Mouse (Mus musculus): ENCODE measurements around the gene Ltf. TPM values are rescaled to one million over a fixed set of nuclear protein-coding genes. Genes with fewer than 3 reads are reported as not detected.

Ltf gene
- polyA plus RNA-seq (2021): 0.63 TPM

DNA sequence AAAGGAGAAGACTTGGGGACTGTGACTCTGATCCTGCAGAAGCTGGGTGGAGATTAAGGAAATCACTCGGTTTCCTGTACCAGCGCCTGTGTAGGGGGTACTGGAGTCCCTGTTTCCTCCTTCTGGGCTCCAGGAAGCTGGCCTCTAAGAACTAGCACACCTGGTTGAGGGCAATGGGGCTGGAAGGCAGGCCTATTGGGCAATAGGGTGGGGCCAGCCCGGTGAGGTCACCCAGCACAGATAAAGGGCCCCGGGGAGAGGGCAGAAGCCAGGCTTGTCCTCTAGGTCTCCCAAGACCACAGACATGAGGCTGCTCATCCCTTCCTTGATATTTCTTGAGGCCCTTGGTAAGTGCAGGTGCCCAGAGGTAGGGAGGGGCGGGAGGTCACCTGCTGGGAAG is at the start of gene Ltf:
TSS of gene Ltf (plus strand) at position 250 of the 400 bp plus-strand sequence.
- no peak for TF ChIP-seq CTCF (IDR thresholded peaks at IDR 0.05)

DNA sequence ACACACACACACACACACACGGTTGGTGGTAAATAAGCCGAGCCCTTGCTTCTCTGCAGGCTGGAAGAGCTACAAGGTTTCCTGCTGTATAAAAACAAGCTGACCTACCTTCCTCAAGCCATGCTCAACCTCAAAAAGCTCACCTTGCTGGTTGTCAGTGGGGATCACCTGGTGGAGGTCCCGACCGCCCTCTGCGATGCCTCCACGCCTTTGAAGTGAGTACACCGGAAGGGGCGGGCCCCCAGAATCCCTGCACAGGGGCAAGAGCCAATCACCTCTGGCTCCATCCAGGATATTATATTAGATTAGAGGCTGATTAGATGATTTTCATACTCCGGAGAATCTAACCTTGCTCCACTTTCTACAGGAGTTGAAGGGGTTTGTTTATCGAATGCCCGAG is 39.7 kb upstream of the Ltf start:
- in situ Hi-C loops (cut with MboI; ENCODE audit: low pct_unique_long_range_greater_than_20kb): no loop called here
- DNase-seq (ENCODE audit: low read depth, low spot score): no peak
- no peak for TF ChIP-seq CTCF (IDR thresholded peaks at IDR 0.05)
- ATAC-seq: no peak
- no peaks in the 10 kb centered on the region for H3K27me3 ChIP-seq
- ChIA-PET POLR2A (no interaction called here), CTCF (no interaction called here)

More for the DNA sequence above, at the start of gene Ltf:
- in situ Hi-C loops (cut with MboI; ENCODE audit: low pct_unique_long_range_greater_than_20kb): no loop called here
- H3K27me3 ChIP-seq: no peaks in the 10 kb centered on the region
- ATAC-seq (no peak), DNase-seq (ENCODE audit: low read depth, low spot score) (no peak)
- CTCF ChIA-PET: no interaction called here
- POLR2A ChIA-PET: no interaction called here

DNA sequence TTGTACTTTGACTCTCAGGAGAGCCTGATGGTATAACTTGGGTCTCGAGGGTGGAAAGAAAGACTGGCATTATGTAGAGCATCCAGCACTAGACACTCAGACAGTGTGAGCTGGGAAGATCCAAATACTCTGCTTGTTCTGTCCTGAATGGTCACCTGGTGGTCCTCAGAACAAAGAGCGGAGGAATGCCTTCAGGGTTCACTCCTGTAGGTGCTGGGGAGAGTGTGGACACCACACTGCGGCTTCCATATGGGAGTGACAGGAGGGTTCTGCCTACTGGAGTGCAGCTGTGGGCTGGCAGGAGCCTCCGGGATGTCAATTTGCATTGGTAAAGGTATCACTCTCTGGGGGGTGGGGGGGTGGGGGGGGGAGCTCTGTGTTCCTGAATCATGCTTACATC is 36.7 kb upstream of the Ltf start:
- no peak for TF ChIP-seq CTCF (IDR thresholded peaks at IDR 0.05)
- DNase-seq (ENCODE audit: low read depth, low spot score) (no peak), ATAC-seq (no peak)
- POLR2A ChIA-PET: no interaction called here
- in situ Hi-C loops (cut with MboI; ENCODE audit: low pct_unique_long_range_greater_than_20kb): no loop called here
- H3K27me3 ChIP-seq: no peaks in the 10 kb centered on the region
- CTCF ChIA-PET: no interaction called here

DNA sequence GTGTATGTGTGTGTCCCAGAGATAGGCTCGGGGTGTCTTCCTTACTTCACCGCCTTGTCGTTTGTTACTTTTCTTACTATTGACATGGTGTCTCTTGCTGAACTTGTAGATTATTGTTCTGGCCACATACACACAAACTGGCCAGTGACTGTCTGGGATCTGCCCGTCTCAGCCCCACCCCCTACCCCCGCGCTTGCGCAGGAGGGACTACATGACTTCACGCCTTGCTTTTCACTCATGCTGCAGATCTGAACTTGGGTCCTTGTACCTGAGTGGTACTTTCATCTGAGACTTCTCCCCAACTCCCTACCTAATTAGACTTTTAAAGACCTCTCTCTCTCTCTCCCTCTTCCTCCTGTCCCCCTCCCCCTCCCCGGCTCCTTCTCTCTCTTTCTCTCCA is 35.0 kb upstream of the Ltf start:
- in situ Hi-C loops (cut with MboI; ENCODE audit: low pct_unique_long_range_greater_than_20kb): no loop called here
- TF ChIP-seq CTCF (IDR thresholded peaks at IDR 0.05): no peak
- ATAC-seq (no peak), DNase-seq (ENCODE audit: low read depth, low spot score) (no peak)
- ChIA-PET POLR2A (no interaction called here), CTCF (no interaction called here)
- no peaks in the 10 kb centered on the region for H3K27me3 ChIP-seq

DNA sequence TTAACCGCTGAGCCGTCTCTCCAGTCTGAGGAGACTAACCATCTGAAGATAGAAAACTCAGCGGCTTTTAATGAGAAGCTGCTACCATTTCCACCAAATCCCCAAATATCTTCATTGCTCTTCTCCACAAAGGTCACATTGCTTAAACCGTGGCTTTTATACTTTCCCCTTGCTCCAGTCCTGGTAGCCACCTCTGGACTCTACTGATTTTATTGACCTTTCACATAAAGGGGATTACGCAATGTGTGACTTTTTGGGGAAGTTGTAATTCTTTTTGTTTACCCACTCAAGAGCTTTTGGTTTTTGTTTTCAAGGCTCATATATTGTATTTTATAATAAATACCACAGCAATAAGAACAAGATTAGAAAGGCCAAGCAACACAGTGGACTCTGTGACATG is 33.5 kb upstream of the Ltf start:
- ATAC-seq (no peak), DNase-seq (ENCODE audit: low read depth, low spot score) (no peak)
- CTCF ChIA-PET: no interaction called here
- POLR2A ChIA-PET: no interaction called here
- TF ChIP-seq CTCF (IDR thresholded peaks at IDR 0.05): no peak
- in situ Hi-C loops (cut with MboI; ENCODE audit: low pct_unique_long_range_greater_than_20kb): no loop called here
- H3K27me3 ChIP-seq: no peaks in the 10 kb centered on the region

DNA sequence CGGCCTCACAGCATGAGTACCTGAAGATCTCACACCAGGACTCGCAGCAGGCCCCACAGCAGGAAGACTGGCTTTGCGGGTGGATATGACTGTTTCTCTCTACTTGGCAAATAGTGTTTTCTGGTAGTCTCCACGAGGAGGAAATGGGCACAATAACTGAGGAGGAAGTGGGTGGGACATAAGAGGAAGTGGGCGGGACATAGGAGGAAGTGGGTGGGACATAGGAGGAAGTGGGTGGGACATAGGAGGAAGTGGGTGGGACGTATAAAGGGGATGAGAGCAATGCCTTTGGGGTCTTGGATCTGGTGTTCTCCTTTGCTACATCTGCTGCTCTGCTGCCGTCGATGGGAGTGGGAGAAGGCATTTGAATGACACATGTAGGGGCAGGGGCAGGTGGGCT is 33.1 kb upstream of the Ltf start:
- no peak for TF ChIP-seq CTCF (IDR thresholded peaks at IDR 0.05)
- ChIA-PET CTCF (no interaction called here), POLR2A (no interaction called here)
- no peak for ATAC-seq
- H3K27me3 ChIP-seq: no peaks in the 10 kb centered on the region
- in situ Hi-C loops (cut with MboI; ENCODE audit: low pct_unique_long_range_greater_than_20kb): no loop called here
- DNase-seq (ENCODE audit: low read depth, low spot score): no peak

DNA sequence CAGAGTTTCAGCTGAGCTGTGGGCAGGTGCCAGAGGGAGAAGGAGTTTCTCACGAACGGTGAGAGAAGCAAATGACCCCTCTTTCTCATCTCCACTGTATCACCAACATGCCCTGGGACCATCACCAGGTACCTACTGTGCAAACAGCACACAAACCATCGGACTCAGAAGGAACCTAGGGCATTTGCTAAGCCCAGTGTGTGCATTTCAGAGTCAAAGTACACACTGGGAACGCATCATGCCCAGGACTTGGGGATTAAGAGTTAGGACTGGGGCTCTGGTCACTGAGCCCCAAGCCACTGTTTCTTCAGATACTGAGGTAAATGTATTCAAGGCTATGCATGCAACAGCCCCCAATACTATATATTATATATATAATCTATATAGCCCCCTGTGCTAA is 31.7 kb upstream of the Ltf start:
- DNase-seq (ENCODE audit: low read depth, low spot score) (no peak), ATAC-seq (no peak)
- no peaks in the 10 kb centered on the region for H3K27me3 ChIP-seq
- ChIA-PET CTCF (interaction anchor here (1.5 kb wide), 1 partner anchor 10 kb away, joined by 6 read pairs; no protein-coding TSS in a partner anchor), POLR2A (interaction anchor here (0.6 kb wide), 1 partner anchor 131 kb away, joined by 3 read pairs; no protein-coding TSS in a partner anchor)
- in situ Hi-C loops (cut with MboI; ENCODE audit: low pct_unique_long_range_greater_than_20kb): no loop called here
- TF ChIP-seq CTCF (IDR thresholded peaks at IDR 0.05): no peak

DNA sequence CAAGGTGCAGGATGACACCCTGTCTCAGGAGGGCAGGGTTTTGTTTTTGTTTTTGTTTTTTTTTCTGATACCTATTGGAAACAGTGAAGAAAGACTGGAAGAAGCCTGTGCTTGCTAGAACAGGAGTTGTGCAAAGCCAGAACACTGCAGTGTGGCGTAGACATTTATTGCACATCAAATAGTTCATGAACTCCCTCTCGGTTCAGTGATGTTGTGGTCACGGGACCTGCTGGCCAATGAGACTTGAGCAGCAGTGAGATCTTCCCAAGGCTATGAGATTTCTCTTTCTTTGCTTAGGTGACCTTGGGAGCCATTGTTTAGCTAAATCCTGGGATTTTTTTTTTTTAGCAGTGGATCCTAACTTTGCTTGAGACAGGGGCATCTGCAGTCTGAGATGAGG is 31.0 kb upstream of the Ltf start:
- no peaks in the 10 kb centered on the region for H3K27me3 ChIP-seq
- ATAC-seq (no peak), DNase-seq (ENCODE audit: low read depth, low spot score) (no peak)
- ChIA-PET POLR2A (no interaction called here), CTCF (interaction anchor here (1.0 to 1.5 kb wide), 2 partner anchors 9 to 85 kb away, joined by 3 to 6 read pairs; no protein-coding TSS in a partner anchor)
- TF ChIP-seq CTCF (IDR thresholded peaks at IDR 0.05): no peak
- in situ Hi-C loops (cut with MboI; ENCODE audit: low pct_unique_long_range_greater_than_20kb): no loop called here

DNA sequence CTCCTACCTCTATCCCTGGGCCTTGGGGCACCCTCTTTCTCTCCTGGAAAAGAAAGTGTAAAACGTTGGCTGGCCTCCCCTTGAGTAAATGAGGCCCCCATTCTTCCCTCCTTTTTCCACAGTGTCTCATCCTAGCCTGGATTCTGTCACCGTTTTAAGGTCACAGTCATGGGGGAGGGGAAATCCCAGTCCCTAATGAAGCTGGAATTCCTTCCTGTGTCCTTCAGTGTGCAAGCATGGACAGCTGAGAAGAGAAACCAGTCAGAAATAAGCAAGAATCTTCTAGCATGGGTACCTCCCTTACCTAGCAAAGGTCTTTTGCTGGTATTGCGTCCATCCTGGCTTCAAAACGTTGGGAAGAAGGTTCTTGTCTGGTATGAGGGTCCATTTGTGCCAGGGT is 29.9 kb upstream of the Ltf start:
- in situ Hi-C loops (cut with MboI; ENCODE audit: low pct_unique_long_range_greater_than_20kb): no loop called here
- CTCF ChIA-PET: interaction anchor here (0.8 kb wide), 1 partner anchor 66 kb away, joined by 5 read pairs; no protein-coding TSS in a partner anchor

DNA sequence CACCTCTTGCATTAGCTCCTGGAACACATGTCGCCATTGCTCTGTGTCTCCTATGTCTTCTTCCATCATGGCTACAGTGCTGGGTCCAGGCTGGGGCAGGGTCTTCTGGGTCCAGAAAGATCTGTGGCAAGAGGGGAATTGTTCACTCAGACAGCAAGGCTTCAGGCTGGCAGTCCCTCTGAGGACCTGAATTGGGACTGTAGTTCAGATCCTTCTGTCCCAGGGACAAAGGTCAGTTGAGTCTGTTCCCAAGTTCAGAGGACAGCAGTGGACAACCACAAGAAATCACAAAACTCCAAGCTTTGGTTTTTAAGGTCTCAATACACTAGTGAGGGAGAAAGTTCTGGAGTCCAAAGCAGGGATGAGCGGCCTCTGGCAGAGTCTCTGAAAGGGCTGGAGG is 29.5 kb upstream of the Ltf start:
- ATAC-seq (no peak), DNase-seq (ENCODE audit: low read depth, low spot score) (no peak)
- ChIA-PET CTCF (interaction anchor here (0.8 kb wide), 1 partner anchor 66 kb away, joined by 5 read pairs; no protein-coding TSS in a partner anchor), POLR2A (no interaction called here)
- H3K27me3 ChIP-seq: no peaks in the 10 kb centered on the region
- TF ChIP-seq CTCF (IDR thresholded peaks at IDR 0.05): no peak
- in situ Hi-C loops (cut with MboI; ENCODE audit: low pct_unique_long_range_greater_than_20kb): no loop called here

More for the DNA sequence above, 29.9 kb upstream of the Ltf start:
- no peak for DNase-seq (ENCODE audit: low read depth, low spot score)
- TF ChIP-seq CTCF (IDR thresholded peaks at IDR 0.05): no peak
- POLR2A ChIA-PET: no interaction called here
- H3K27me3 ChIP-seq: no peaks in the 10 kb centered on the region
- no peak for ATAC-seq

DNA sequence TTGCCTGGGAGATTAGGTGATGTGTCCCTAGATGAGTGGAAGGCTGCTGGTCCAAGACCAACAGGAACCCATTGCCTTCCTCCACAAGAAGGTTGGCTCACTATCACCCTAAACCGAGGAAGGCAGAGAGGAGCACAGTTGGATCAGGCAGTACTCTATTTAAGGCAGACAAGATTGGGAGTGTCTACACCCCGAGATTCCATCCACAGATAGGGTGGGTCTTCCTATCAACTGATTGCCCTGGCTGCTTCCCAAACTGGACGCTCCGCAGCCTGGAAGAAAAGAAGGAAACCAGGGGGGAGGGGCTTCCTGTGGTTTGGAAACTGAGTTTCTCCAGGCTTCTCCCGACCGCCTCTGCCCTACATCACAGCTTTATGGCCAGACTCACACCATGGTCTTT is 28.9 kb upstream of the Ltf start, which contains the start of gene Rtp3:
TSS of gene Rtp3 (minus strand) at position 380 of the 400 bp plus-strand sequence.
- no peaks in the 10 kb centered on the region for H3K27me3 ChIP-seq
- ATAC-seq (no peak), DNase-seq (ENCODE audit: low read depth, low spot score) (no peak)
- TF ChIP-seq CTCF (IDR thresholded peaks at IDR 0.05): no peak
- POLR2A ChIA-PET: no interaction called here
- in situ Hi-C loops (cut with MboI; ENCODE audit: low pct_unique_long_range_greater_than_20kb): no loop called here
- CTCF ChIA-PET: no interaction called here

DNA sequence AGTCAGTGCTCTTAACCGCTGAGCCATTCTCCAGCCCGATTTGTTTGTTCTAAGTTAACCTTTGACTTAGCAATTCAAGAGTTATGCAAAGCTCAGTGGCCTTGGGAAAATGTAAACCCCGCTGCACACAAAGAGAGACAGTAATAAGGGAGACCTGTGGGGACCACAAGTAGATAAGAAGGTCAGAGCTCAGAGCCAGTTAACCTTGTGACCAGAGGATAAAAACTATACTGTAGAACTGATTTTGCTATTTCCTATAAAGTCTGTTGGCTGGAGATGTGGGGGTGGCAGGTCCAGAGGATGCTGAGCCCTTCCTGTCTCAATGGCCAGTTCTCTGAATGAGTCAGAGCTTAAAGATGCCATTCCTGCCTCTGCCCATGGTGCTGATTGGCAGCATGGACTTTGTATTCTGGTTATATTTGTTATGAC is 25.8 kb upstream of the Ltf start:
- ChIA-PET POLR2A (no interaction called here), CTCF (interaction anchor here (2.3 kb wide), 1 partner anchor 79 kb away, joined by 11 read pairs; no protein-coding TSS in a partner anchor)
- H3K27me3 ChIP-seq: no peaks in the 10 kb centered on the region
- in situ Hi-C loops (cut with MboI; ENCODE audit: low pct_unique_long_range_greater_than_20kb): no loop called here
- DNase-seq (ENCODE audit: low read depth, low spot score) (no peak), ATAC-seq (no peak)
- TF ChIP-seq CTCF (IDR thresholded peaks at IDR 0.05): no peak

All from Patski (cell line).